Mouse (Mus musculus) MEL-GATA-1-ER (cell line): Measurements from ENCODE around the gene Adcy3.

Source experiments
- DNase-seq: peaks from one replicate; pipeline ENCODE4 v3.0.0-alpha.2; 2012; ENCODE audit warnings: low read depth; ENCODE audit errors: extremely low read depth

The Adcy3 gene

GRCm38 (mm10) chr12:4180507-4180906 is 47.6 kb downstream of the Adcy3 start:
- DNase-seq = no peak

GRCm38 (mm10) chr12:4184648-4185047 is 51.7 kb downstream of the Adcy3 start:
- DNase-seq = no peak

GRCm38 (mm10) chr12:4188171-4189059 is 55.5 kb downstream of the Adcy3 start:
- DNase-seq = peak; percentile 3

GRCm38 (mm10) chr12:4189060-4189447 is 56.2 kb downstream of the Adcy3 start:
- DNase-seq = peak; percentile 31

GRCm38 (mm10) chr12:4192514-4192913 is 59.6 kb downstream of the Adcy3 start:
- DNase-seq = no peak

- no peak for DNase-seq
These were observed 60.3 kb downstream of the Adcy3 start for GRCm38 (mm10) chr12:4193025-4193740.

- no peak for DNase-seq
These were observed 61.7 kb downstream of the Adcy3 start for GRCm38 (mm10) chr12:4194643-4195042.

- DNase-seq = no peak
These were observed 65.8 kb downstream of the Adcy3 start for GRCm38 (mm10) chr12:4198702-4199101.

GRCm38 (mm10) chr12:4199271-4199670 is 66.4 kb downstream of the Adcy3 start:
- DNase-seq = no peak

- DNase-seq = no peak
These were observed 68.7 kb downstream of the Adcy3 start for GRCm38 (mm10) chr12:4201454-4202200.

GRCm38 (mm10) chr12:4202206-4202605 is 69.3 kb downstream of the Adcy3 start:
- DNase-seq = no peak

GRCm38 (mm10) chr12:4206106-4206505 is 73.2 kb downstream of the Adcy3 start:
- DNase-seq = no peak

- peak; percentile 67 for DNase-seq
These were observed 75.7 kb downstream of the Adcy3 start for GRCm38 (mm10) chr12:4208405-4209133.

GRCm38 (mm10) chr12:4209196-4209595 is 76.3 kb downstream of the Adcy3 start:
- DNase-seq = no peak

- no peak for DNase-seq
These were observed 78.3 kb downstream of the Adcy3 start for GRCm38 (mm10) chr12:4211174-4211573.

- DNase-seq = no peak
These were observed 80.0 kb downstream of the Adcy3 start for GRCm38 (mm10) chr12:4212908-4213307.

GRCm38 (mm10) chr12:4230156-4230555 is 97.3 kb downstream of the Adcy3 start:
- DNase-seq = no peak

- peak; percentile 57 for DNase-seq
These were observed 99.9 kb downstream of the Adcy3 start for GRCm38 (mm10) chr12:4232777-4233176.

- DNase-seq = peak; percentile 95
These were observed 100.9 kb downstream of the Adcy3 start, which contains the start of the genes Ptrhd1 and Cenpo for GRCm38 (mm10) chr12:4233572-4234508. Ptrhd1 (plus strand) TSS chr12:4234027. Cenpo (minus strand) TSS chr12:4234294.

- no peak for DNase-seq
These were observed 104.6 kb downstream of the Adcy3 start for GRCm38 (mm10) chr12:4237481-4237880.
